ENCODE assay signal across 28 mouse cellular contexts in genomic region chr4:118196185-118196584, GRCm38 (mm10). TPM values are rescaled to one million over a fixed set of nuclear protein-coding genes. Genes with fewer than 3 reads are reported as not detected.
DNase-seq lines count a peak whose midpoint lies in the region; ATAC-seq and TF ChIP-seq lines count a peak whose summit lies in the region.
"Had no signal": no experiment of that assay in that cellular context is flagged by ENCODE, and none has a peak within 500 bp of the region (broad histone marks: within the 10 kb centered on the region; RNA-seq: fewer than 3 reads in every experiment).

No protein-coding gene starts in this region.

- no peaks in the 10 kb centered on the region for H3K9me3 ChIP-seq in forebrain, postnatal 0 days (ENCODE audit: low read length)
- H3K9me3 ChIP-seq in forebrain, embryonic 15.5 days: no peaks in the 10 kb centered on the region
- H3K9me3 ChIP-seq: forebrain, embryonic 12.5 days; hindbrain, embryonic 12.5 days; limb, embryonic 13.5 days; liver, embryonic 12.5 days; midbrain, embryonic 10.5 days had no signal

- WGBS in forebrain, postnatal 0 days: 70% methylated on average over 10 of the region's 10 CpGs
- 72% methylated on average over 10 of the region's 10 CpGs for WGBS in forebrain, embryonic 15.5 days

- ATAC-seq in forebrain, postnatal 0 days: peak; percentile 82
- no peak; the same call in 1 of the 2 replicates for ATAC-seq in forebrain, embryonic 15.5 days (replicated peaks)
- ATAC-seq: activated CD4-positive, CD25-positive, alpha-beta regulatory T cell, adult 4 months; liver, embryonic 12.5 days; midbrain, embryonic 16.5 days had no signal

- no peaks in the 10 kb centered on the region for H3K4me1 ChIP-seq in forebrain, postnatal 0 days (ENCODE audit: insufficient read depth)
- no peaks in the 10 kb centered on the region for H3K4me1 ChIP-seq in forebrain, embryonic 15.5 days
- H3K4me1 ChIP-seq: embryonic facial prominence, embryonic 12.5 days; limb, embryonic 13.5 days; liver, embryonic 12.5 days had no signal

- TF ChIP-seq CTCF in forebrain, postnatal 0 days (IDR thresholded peaks at IDR 0.05; ENCODE audit: low read depth): no peak

- H3K27ac ChIP-seq in forebrain, postnatal 0 days (ENCODE audit: low read depth, low read length): no peak overlapping the region
- H3K27ac ChIP-seq in forebrain, embryonic 15.5 days (replicated peaks): no peak overlapping the region
- H3K27ac ChIP-seq: embryonic facial prominence, embryonic 12.5 days; forebrain, embryonic 12.5 days; hindbrain, embryonic 12.5 days; kidney, postnatal 0 days; limb, embryonic 13.5 days; liver, embryonic 12.5 days; midbrain, embryonic 10.5 days had no signal

- H3K4me2 ChIP-seq in forebrain, postnatal 0 days (ENCODE audit: low read depth): no peak overlapping the region
- no peak overlapping the region for H3K4me2 ChIP-seq in forebrain, embryonic 15.5 days (replicated peaks)
- H3K4me2 ChIP-seq: embryonic facial prominence, embryonic 12.5 days; forebrain, embryonic 12.5 days; hindbrain, embryonic 12.5 days; limb, embryonic 13.5 days; liver, embryonic 12.5 days had no signal

- H3K4me3 ChIP-seq in forebrain, postnatal 0 days (ENCODE audit: low read depth, low read length): no peak overlapping the region
- no peak overlapping the region for H3K4me3 ChIP-seq in forebrain, embryonic 15.5 days
- H3K4me3 ChIP-seq: embryonic facial prominence, embryonic 12.5 days; forebrain, embryonic 12.5 days; hindbrain, embryonic 12.5 days; limb, embryonic 13.5 days; liver, embryonic 12.5 days; midbrain, embryonic 10.5 days; myocyte had no signal

- no peak overlapping the region for H3K9ac ChIP-seq in forebrain, postnatal 0 days
- no peak overlapping the region for H3K9ac ChIP-seq in forebrain, embryonic 15.5 days (replicated peaks)
- H3K9ac ChIP-seq: embryonic facial prominence, embryonic 12.5 days; forebrain, embryonic 12.5 days; hindbrain, embryonic 12.5 days; limb, embryonic 13.5 days; liver, embryonic 12.5 days had no signal

- peak; percentile 46 for DNase-seq in forebrain, postnatal 0 days
- DNase-seq in heart, adult 8-10 months (ENCODE audit: low spot score): peak; percentile 12
- no peak for DNase-seq in heart, adult 11 months
- DNase-seq in testis, postnatal 10 days (ENCODE audit: low spot score): peak; percentile 27
- no peak for DNase-seq in testis, postnatal 14 days (ENCODE audit: low spot score)
- peak; percentile 10 to 13 for DNase-seq in heart, postnatal 36 days
- DNase-seq in kidney, adult 18-20 months: no peak
- DNase-seq: adrenal gland, adult 8-10 months; cerebellum, adult 2 months; cerebellum, postnatal 25 days; kidney, adult 11 months; layer of hippocampus, adult 9-11 months; lung, adult 18-20 months; lung, postnatal 10 days; right cerebral cortex, postnatal 14 days; spleen, adult 18-20 months; thymus, postnatal 25 days had no signal

- intact Hi-C loops in heart, postnatal 36 days (cut with DNase I): no loop called here

- H3K27me3 ChIP-seq in forebrain, postnatal 0 days (ENCODE audit: insufficient read depth, low read length): no peaks in the 10 kb centered on the region
- no peaks in the 10 kb centered on the region for H3K27me3 ChIP-seq in forebrain, embryonic 15.5 days
- H3K27me3 ChIP-seq: embryonic facial prominence, embryonic 12.5 days; forebrain, embryonic 12.5 days; hindbrain, embryonic 12.5 days; limb, embryonic 13.5 days had no signal

- no peaks in the 10 kb centered on the region for H3K36me3 ChIP-seq in forebrain, postnatal 0 days (ENCODE audit: insufficient read depth)
- no peaks in the 10 kb centered on the region for H3K36me3 ChIP-seq in forebrain, embryonic 15.5 days
- H3K36me3 ChIP-seq: embryonic facial prominence, embryonic 12.5 days; forebrain, embryonic 12.5 days; hindbrain, embryonic 12.5 days; limb, embryonic 13.5 days; liver, embryonic 12.5 days; midbrain, embryonic 10.5 days had no signal

RNA-seq across cellular contexts. Expression of gene Kdm4a, which starts 16.3 kb away (rescaled TPM):
- 96.5 and 122 TPM in 2 replicates for total RNA-seq in forebrain, postnatal 0 days (2014; rRNA removed)
- 29.7 and 39.0 TPM in 2 replicates for polyA plus RNA-seq in forebrain, postnatal 0 days (2015; fragmentation: Nextera tagmentation; extraction: Ambion mirVana)
- polyA plus RNA-seq in forebrain, embryonic 15.5 days (2015; fragmentation: Nextera tagmentation; extraction: Ambion mirVana): 62.9 and 63.8 TPM in 2 replicates
- 10 to 100 TPM; 23.7 to 24.5 (median 24.1) TPM for total RNA-seq in heart, adult 8-10 months (2022)
- 10 to 100 TPM; 26.9 to 29.2 TPM for total RNA-seq in heart, postnatal 36 days (2021)

Comparison
In these comparisons a context has a peak if more than half of its experiments do, and no peak if none do; other contexts are left out.
1. DNase-seq: peak in forebrain, postnatal 0 days (single experiment), heart, adult 8-10 months (single experiment), testis, postnatal 10 days (single experiment) and heart, postnatal 36 days (2 of 2); none in heart, adult 11 months (single experiment), testis, postnatal 14 days (single experiment) and kidney, adult 18-20 months (single experiment).